ENCODE assay signal across 16 mouse cellular contexts in genomic region chr4:66310315-66311020, GRCm38 (mm10).
DNase-seq lines count a peak whose midpoint lies in the region; ATAC-seq lines count a peak whose summit lies in the region.
"Had no signal": no experiment of that assay in that cellular context is flagged by ENCODE, and none has a peak within 500 bp of the region (broad histone marks: within the 10 kb centered on the region; RNA-seq: fewer than 3 reads in every experiment).

No protein-coding gene starts in this region.

- ATAC-seq in forebrain, embryonic 15.5 days (replicated peaks): 0 out of 2 replicates have a peak, but pooled peaks have one; percentile 31
- peak; percentile 27; the same call in 1 of the 2 replicates for ATAC-seq in neural tube, embryonic 11.5 days (ENCODE audit: insufficient read depth, low FRiP score, low TSS enrichment)
- peak; percentile 43; the same call in 1 of the 2 replicates for ATAC-seq in neural tube, embryonic 13.5 days (ENCODE audit: low read depth)
- ATAC-seq in monocyte, adult 5-6 weeks (replicated peaks; ENCODE audit: insufficient number of reproducible peaks, low FRiP score, low TSS enrichment, poor library complexity, severe bottlenecking): no peak
- ATAC-seq: activated CD4-positive, CD25-positive, alpha-beta regulatory T cell, adult 4 months; hindbrain, embryonic 16.5 days; Patski had no signal

- peaks cover 12% of the 10 kb centered on the region for H3K4me1 ChIP-seq in forebrain, embryonic 15.5 days
- peaks cover 19% of the 10 kb centered on the region for H3K4me1 ChIP-seq in forebrain, embryonic 10.5 days
- H3K4me1 ChIP-seq in neural tube, embryonic 11.5 days (ENCODE audit: control insufficient read depth, insufficient read depth, low read length): no peaks in the 10 kb centered on the region
- peaks cover 10% of the 10 kb centered on the region for H3K4me1 ChIP-seq in neural tube, embryonic 13.5 days (replicated peaks)
- H3K4me1 ChIP-seq: heart, embryonic 13.5 days had no signal

- H3K27ac ChIP-seq in forebrain, embryonic 15.5 days (replicated peaks): no peak overlapping the region
- H3K27ac ChIP-seq in forebrain, embryonic 10.5 days: no peak overlapping the region
- no peak overlapping the region for H3K27ac ChIP-seq in neural tube, embryonic 11.5 days (ENCODE audit: low read depth, low read length)
- no peak overlapping the region for H3K27ac ChIP-seq in neural tube, embryonic 13.5 days (replicated peaks)
- H3K27ac ChIP-seq: embryonic facial prominence, embryonic 10.5 days; heart, embryonic 13.5 days had no signal

- no peak for DNase-seq in forebrain, embryonic 10.5 days (ENCODE audit: extremely low spot score, low spot score)
- no peak for DNase-seq in neural tube, embryonic 11.5 days (ENCODE audit: low spot score)
- no peak for DNase-seq in neural tube, embryonic 10.5 days (ENCODE audit: extremely low spot score, low spot score)
- DNase-seq: adrenal gland, postnatal 14 days; cerebellum, adult 2 months; gastrocnemius, postnatal 14 days; heart, postnatal 36 days had no signal

- no peak overlapping the region for H3K4me2 ChIP-seq in forebrain, embryonic 15.5 days (replicated peaks)
- no peak overlapping the region for H3K4me2 ChIP-seq in neural tube, embryonic 11.5 days (ENCODE audit: low read depth)
- H3K4me2 ChIP-seq in neural tube, embryonic 13.5 days: no peak overlapping the region
- H3K4me2 ChIP-seq: heart, embryonic 13.5 days had no signal

- H3K9me3 ChIP-seq in forebrain, embryonic 15.5 days: no peaks in the 10 kb centered on the region
- no peaks in the 10 kb centered on the region for H3K9me3 ChIP-seq in forebrain, embryonic 10.5 days
- H3K9me3 ChIP-seq in neural tube, embryonic 11.5 days (ENCODE audit: control insufficient read depth, low read length): no peaks in the 10 kb centered on the region
- no peaks in the 10 kb centered on the region for H3K9me3 ChIP-seq in neural tube, embryonic 13.5 days
- H3K9me3 ChIP-seq: embryonic facial prominence, embryonic 10.5 days; heart, embryonic 13.5 days had no signal

- H3K36me3 ChIP-seq in forebrain, embryonic 15.5 days: no peaks in the 10 kb centered on the region
- no peaks in the 10 kb centered on the region for H3K36me3 ChIP-seq in forebrain, embryonic 10.5 days (replicated peaks)
- no peaks in the 10 kb centered on the region for H3K36me3 ChIP-seq in neural tube, embryonic 11.5 days (ENCODE audit: control insufficient read depth, insufficient read depth, low read length)
- H3K36me3 ChIP-seq in neural tube, embryonic 13.5 days: no peaks in the 10 kb centered on the region
- H3K36me3 ChIP-seq: embryonic facial prominence, embryonic 10.5 days; heart, embryonic 13.5 days had no signal

- H3K4me3 ChIP-seq in forebrain, embryonic 15.5 days: no peak overlapping the region
- no peak overlapping the region for H3K4me3 ChIP-seq in forebrain, embryonic 10.5 days
- no peak overlapping the region for H3K4me3 ChIP-seq in neural tube, embryonic 11.5 days (ENCODE audit: low read depth, low read length)
- no peak overlapping the region for H3K4me3 ChIP-seq in neural tube, embryonic 13.5 days
- H3K4me3 ChIP-seq: embryonic facial prominence, embryonic 10.5 days; heart, embryonic 13.5 days had no signal

- no peaks in the 10 kb centered on the region for H3K27me3 ChIP-seq in forebrain, embryonic 15.5 days
- peaks cover 7% of the 10 kb centered on the region for H3K27me3 ChIP-seq in forebrain, embryonic 10.5 days (ENCODE audit: poor library complexity, severe bottlenecking)
- no peaks in the 10 kb centered on the region for H3K27me3 ChIP-seq in neural tube, embryonic 11.5 days (ENCODE audit: control insufficient read depth, insufficient read depth, low read length)
- peaks cover 13% of the 10 kb centered on the region for H3K27me3 ChIP-seq in neural tube, embryonic 13.5 days
- H3K27me3 ChIP-seq: CH12.LX; heart, embryonic 13.5 days; Patski had no signal

- H3K9ac ChIP-seq in forebrain, embryonic 15.5 days (replicated peaks): no peak overlapping the region
- H3K9ac ChIP-seq in neural tube, embryonic 11.5 days (ENCODE audit: low read length): no peak overlapping the region
- H3K9ac ChIP-seq in neural tube, embryonic 13.5 days: no peak overlapping the region
- H3K9ac ChIP-seq: heart, embryonic 13.5 days had no signal

- 54% methylated on average over 7 of the region's 7 CpGs for WGBS in forebrain, embryonic 15.5 days
- 85% methylated on average over 7 of the region's 7 CpGs for WGBS in forebrain, embryonic 10.5 days
- 75% methylated on average over 7 of the region's 7 CpGs for WGBS in neural tube, embryonic 11.5 days
- 63% methylated on average over 7 of the region's 7 CpGs for WGBS in neural tube, embryonic 13.5 days
